Mouse (Mus musculus): ENCODE data around the gene Dus3l.

Dus3l gene

GRCm38 (mm10) chr17:56758132-56758531 is 6.4 kb upstream of the Dus3l start:
- Histone ChIP-seq H3K36me3 (ENCODE audit: insufficient read depth, low read length) (no peaks in the 10 kb centered on the region), H3K27me3 (ENCODE audit: insufficient read depth, low read length) (peaks cover 41% of the 10 kb centered on the region), H3K4me3 (replicated peaks; ENCODE audit: low read length) (no peak overlapping the region; the same call in 1 of the 2 replicates), H3K9me3 (ENCODE audit: low read length) (no peaks in the 10 kb centered on the region), H3K4me1 (replicated peaks; ENCODE audit: low read depth, low read length) (peaks cover 68% of the 10 kb centered on the region)
- no peak for TF ChIP-seq POU5F1 (IDR thresholded peaks at IDR 0.05; ENCODE audit: borderline replicate concordance, low read length)
- peak; percentile 64 for TF ChIP-seq CTCF (conservative IDR thresholded peaks at IDR 0.05; ENCODE audit: low read length)
- no peak for TF ChIP-seq NANOG (IDR thresholded peaks at IDR 0.05; ENCODE audit: borderline replicate concordance, low read length)

DNA sequence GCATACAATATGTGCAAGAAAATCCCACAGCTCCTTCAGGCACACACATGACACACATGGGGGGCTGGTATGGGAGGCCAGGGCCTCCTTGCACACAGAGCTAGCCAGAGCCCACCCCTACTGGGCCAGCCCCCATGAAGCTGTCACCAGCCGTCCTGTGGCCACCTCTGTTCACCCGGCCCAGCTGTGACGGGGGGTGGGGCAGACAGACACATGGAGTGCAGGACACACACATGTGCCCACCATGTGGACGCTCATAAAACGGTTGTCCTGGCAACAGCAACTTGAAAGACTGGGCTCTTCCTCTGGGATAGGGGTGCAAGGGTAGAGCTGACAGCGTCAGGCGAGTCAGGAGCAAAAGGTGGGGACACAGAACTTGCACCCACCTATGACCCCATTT is 5.3 kb upstream of the Dus3l start:
- TF ChIP-seq NANOG (IDR thresholded peaks at IDR 0.05; ENCODE audit: borderline replicate concordance, low read length) (no peak), CTCF (conservative IDR thresholded peaks at IDR 0.05; ENCODE audit: low read length) (no peak), POU5F1 (IDR thresholded peaks at IDR 0.05; ENCODE audit: borderline replicate concordance, low read length) (no peak)
- no peaks in the 10 kb centered on the region for H3K36me3 ChIP-seq (ENCODE audit: insufficient read depth, low read length)
- H3K27me3 ChIP-seq (ENCODE audit: insufficient read depth, low read length), result peaks cover 30% of the 10 kb centered on the region
- peaks cover 67% of the 10 kb centered on the region for H3K4me1 ChIP-seq (replicated peaks; ENCODE audit: low read depth, low read length)
- no peak overlapping the region for H3K4me3 ChIP-seq (replicated peaks; ENCODE audit: low read length)
- no peaks in the 10 kb centered on the region for H3K9me3 ChIP-seq (ENCODE audit: low read length)

GRCm38 (mm10) chr17:56761077-56761476 is 3.5 kb upstream of the Dus3l start:
- Histone ChIP-seq H3K4me3 (replicated peaks; ENCODE audit: low read length) (no peak overlapping the region), H3K4me1 (replicated peaks; ENCODE audit: low read depth, low read length) (peaks cover 57% of the 10 kb centered on the region), H3K9me3 (ENCODE audit: low read length) (no peaks in the 10 kb centered on the region), H3K27me3 (ENCODE audit: insufficient read depth, low read length) (peaks cover 12% of the 10 kb centered on the region), H3K36me3 (ENCODE audit: insufficient read depth, low read length) (peaks cover 4% of the 10 kb centered on the region; the same call in 1 of the 2 replicates)
- no peak for TF ChIP-seq POU5F1 (IDR thresholded peaks at IDR 0.05; ENCODE audit: borderline replicate concordance, low read length)
- TF ChIP-seq NANOG (IDR thresholded peaks at IDR 0.05; ENCODE audit: borderline replicate concordance, low read length), result no peak
- TF ChIP-seq CTCF (conservative IDR thresholded peaks at IDR 0.05; ENCODE audit: low read length), result no peak

DNA sequence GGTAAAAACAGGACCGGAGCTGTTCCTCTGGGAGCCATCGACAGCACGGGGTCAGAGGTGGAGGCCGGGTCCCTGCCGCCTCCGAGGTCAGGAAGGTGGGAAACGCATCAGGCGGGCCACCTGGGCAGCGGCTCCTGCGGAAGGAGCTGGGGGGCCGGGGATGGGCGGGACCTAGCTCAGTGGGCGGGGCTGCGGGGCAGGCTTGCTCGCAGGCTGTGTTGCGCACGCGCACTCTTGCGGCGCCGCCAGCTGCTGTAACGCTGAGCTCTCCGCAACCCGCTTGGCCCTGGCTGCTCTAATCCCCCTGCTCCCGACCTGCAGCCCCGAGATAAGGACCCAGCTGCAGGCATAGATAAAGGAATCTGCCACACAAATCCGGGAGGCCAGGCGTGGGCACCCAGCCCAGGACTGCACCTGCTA is 2.6 kb upstream of the Dus3l start:
- Histone ChIP-seq H3K4me1 (replicated peaks; ENCODE audit: low read depth, low read length) (peaks cover 57% of the 10 kb centered on the region), H3K4me3 (replicated peaks; ENCODE audit: low read length) (peak overlapping the region; percentile 75), H3K9me3 (ENCODE audit: low read length) (no peaks in the 10 kb centered on the region), H3K36me3 (ENCODE audit: insufficient read depth, low read length) (peaks cover 13% of the 10 kb centered on the region), H3K27me3 (ENCODE audit: insufficient read depth, low read length) (peaks cover 4% of the 10 kb centered on the region)
- no peak for TF ChIP-seq NANOG (IDR thresholded peaks at IDR 0.05; ENCODE audit: borderline replicate concordance, low read length)
- no peak for TF ChIP-seq POU5F1 (IDR thresholded peaks at IDR 0.05; ENCODE audit: borderline replicate concordance, low read length)
- no peak for TF ChIP-seq CTCF (conservative IDR thresholded peaks at IDR 0.05; ENCODE audit: low read length)

DNA sequence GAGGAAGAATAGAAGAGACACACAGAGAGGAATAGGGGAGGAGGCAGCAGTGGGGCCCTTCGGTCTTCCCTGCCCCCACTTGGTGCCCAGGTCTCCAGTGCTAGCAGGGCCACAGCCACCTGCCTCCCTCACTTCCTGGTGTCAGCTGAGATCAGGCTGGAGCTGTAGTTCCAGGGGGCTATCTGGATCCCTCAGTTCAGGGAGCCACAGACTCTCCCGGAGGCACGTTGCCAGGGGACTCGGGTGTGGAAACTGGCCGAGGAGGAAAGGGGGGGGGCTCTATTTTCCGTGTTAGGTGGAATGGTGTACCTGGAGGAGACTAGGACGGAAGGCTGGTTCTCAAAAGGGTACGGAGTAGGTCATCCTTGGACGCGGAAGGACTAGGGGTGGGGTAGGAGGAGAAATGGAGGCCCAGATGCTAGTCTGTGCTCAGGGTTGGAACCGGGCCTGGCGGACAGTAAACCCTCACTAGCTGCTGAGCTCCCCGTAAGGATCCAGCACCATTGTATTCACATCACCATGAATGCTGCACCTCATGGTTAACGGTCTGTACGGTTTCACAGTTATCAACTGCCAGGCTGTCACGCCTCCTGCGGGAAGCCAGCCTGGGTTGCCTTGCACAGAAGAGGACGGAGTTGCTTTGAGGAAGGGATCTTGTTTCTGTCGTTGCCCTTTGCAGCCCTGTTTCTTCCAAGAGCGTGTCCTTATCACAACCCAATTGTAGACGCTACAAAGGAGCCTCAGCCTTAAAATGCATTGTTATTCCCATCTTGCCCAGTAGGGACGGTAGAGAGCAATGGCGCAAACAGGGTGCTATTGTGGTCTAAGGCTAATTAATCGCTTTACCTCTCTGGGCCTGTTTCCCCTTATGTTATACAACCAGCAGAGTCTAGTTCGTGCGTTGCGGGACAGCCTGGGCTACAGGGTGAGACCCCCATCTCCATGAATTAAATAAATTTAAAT is 1.5 kb upstream of the Dus3l start:
- Histone ChIP-seq H3K27me3 (ENCODE audit: insufficient read depth, low read length) (peaks cover 2% of the 10 kb centered on the region; the same call in 1 of the 2 replicates), H3K36me3 (ENCODE audit: insufficient read depth, low read length) (peaks cover 22% of the 10 kb centered on the region), H3K4me1 (replicated peaks; ENCODE audit: low read depth, low read length) (peaks cover 61% of the 10 kb centered on the region), H3K9me3 (ENCODE audit: low read length) (no peaks in the 10 kb centered on the region), H3K4me3 (replicated peaks; ENCODE audit: low read length) (peak overlapping the region; percentile 75)
- TF ChIP-seq POU5F1 (IDR thresholded peaks at IDR 0.05; ENCODE audit: borderline replicate concordance, low read length) (no peak), NANOG (IDR thresholded peaks at IDR 0.05; ENCODE audit: borderline replicate concordance, low read length) (no peak), CTCF (conservative IDR thresholded peaks at IDR 0.05; ENCODE audit: low read length) (peak; percentile 100)

GRCm38 (mm10) chr17:56763741-56764250 is 761 bp upstream of the Dus3l start:
- Histone ChIP-seq H3K4me1 (replicated peaks; ENCODE audit: low read depth, low read length) (peaks cover 64% of the 10 kb centered on the region), H3K4me3 (replicated peaks; ENCODE audit: low read length) (peak overlapping the region; percentile 92), H3K36me3 (ENCODE audit: insufficient read depth, low read length) (peaks cover 29% of the 10 kb centered on the region), H3K27me3 (ENCODE audit: insufficient read depth, low read length) (peaks cover 2% of the 10 kb centered on the region; the same call in 1 of the 2 replicates), H3K9me3 (ENCODE audit: low read length) (no peaks in the 10 kb centered on the region)
- TF ChIP-seq CTCF (conservative IDR thresholded peaks at IDR 0.05; ENCODE audit: low read length) (no peak), POU5F1 (IDR thresholded peaks at IDR 0.05; ENCODE audit: borderline replicate concordance, low read length) (no peak), NANOG (IDR thresholded peaks at IDR 0.05; ENCODE audit: borderline replicate concordance, low read length) (no peak)

- Histone ChIP-seq H3K27me3 (ENCODE audit: insufficient read depth, low read length) (no peaks in the 10 kb centered on the region), H3K4me1 (replicated peaks; ENCODE audit: low read depth, low read length) (peaks cover 68% of the 10 kb centered on the region), H3K36me3 (ENCODE audit: insufficient read depth, low read length) (peaks cover 46% of the 10 kb centered on the region), H3K9me3 (ENCODE audit: low read length) (no peaks in the 10 kb centered on the region), H3K4me3 (replicated peaks; ENCODE audit: low read length) (peak overlapping the region; percentile 92)
- TF ChIP-seq NANOG (IDR thresholded peaks at IDR 0.05; ENCODE audit: borderline replicate concordance, low read length) (no peak), CTCF (conservative IDR thresholded peaks at IDR 0.05; ENCODE audit: low read length) (no peak), POU5F1 (IDR thresholded peaks at IDR 0.05; ENCODE audit: borderline replicate concordance, low read length) (no peak)
Observed at GRCm38 (mm10) chr17:56765431-56765830, 874 bp downstream of the Dus3l start.

DNA sequence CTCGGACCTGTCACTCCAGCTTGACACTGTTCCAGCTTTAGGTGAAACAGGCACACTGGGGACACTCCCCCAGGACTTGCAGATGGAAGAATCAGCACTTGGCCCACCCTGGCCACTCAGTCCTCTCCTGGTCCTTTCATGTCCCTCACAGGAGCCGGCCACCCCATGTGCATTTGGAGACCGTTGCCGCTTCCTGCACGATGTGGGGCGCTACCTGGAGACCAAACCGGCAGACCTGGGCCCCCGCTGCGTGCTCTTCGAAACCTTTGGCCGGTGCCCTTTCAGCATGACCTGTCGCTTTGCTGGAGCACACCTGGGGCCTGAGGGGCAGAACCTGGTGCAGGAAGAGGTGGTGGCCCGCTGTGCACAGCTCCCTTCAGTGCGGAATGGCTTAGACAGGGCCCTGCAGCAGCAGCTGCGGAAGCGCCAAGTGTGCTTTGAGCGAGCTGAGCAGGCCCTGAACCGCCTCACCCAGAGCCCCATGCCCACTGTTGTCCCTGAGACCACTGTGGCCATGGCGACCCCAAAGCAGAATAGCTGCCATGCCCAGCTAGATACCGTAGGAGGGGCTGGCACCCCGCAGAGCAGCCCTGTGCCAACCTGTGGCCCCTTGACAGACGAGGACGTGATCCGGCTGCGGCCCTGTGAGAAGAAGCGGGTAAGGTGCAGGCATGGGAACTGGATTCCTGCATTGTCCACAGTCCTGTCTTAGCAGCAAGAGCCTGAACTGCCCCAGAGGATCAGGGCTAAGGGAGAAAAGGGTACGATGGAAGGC is 2.3 kb downstream of the Dus3l start:
- Histone ChIP-seq H3K9me3 (ENCODE audit: low read length) (no peaks in the 10 kb centered on the region), H3K4me3 (replicated peaks; ENCODE audit: low read length) (peak overlapping the region; percentile 54), H3K27me3 (ENCODE audit: insufficient read depth, low read length) (no peaks in the 10 kb centered on the region), H3K4me1 (replicated peaks; ENCODE audit: low read depth, low read length) (peaks cover 67% of the 10 kb centered on the region), H3K36me3 (ENCODE audit: insufficient read depth, low read length) (peaks cover 49% of the 10 kb centered on the region)
- TF ChIP-seq POU5F1 (IDR thresholded peaks at IDR 0.05; ENCODE audit: borderline replicate concordance, low read length) (no peak), NANOG (IDR thresholded peaks at IDR 0.05; ENCODE audit: borderline replicate concordance, low read length) (no peak), CTCF (conservative IDR thresholded peaks at IDR 0.05; ENCODE audit: low read length) (no peak)
